Mouse (Mus musculus) heart, adult 10 weeks (tissue): Measurements from ENCODE around the gene Gm12888. TPM values are rescaled to one million over a fixed set of nuclear protein-coding genes. Genes with fewer than 3 reads are reported as not detected.

Experiments used
- polyA plus RNA-seq: library from polyadenylated mRNA; stranded (reverse); fragments of 350-450 nt; fragmentation: Illumina TruSeq; extraction: RNeasy Lipid Tissue Mini Kit (QIAGEN cat#74804); gene quantifications from one replicate; pipeline ENCODE4 v1.2.3, GENCODE M21; 2014; ENCODE audit warnings: low read depth, low replicate concordance

The Gm12888 gene
- not detected for polyA plus RNA-seq

DNA sequence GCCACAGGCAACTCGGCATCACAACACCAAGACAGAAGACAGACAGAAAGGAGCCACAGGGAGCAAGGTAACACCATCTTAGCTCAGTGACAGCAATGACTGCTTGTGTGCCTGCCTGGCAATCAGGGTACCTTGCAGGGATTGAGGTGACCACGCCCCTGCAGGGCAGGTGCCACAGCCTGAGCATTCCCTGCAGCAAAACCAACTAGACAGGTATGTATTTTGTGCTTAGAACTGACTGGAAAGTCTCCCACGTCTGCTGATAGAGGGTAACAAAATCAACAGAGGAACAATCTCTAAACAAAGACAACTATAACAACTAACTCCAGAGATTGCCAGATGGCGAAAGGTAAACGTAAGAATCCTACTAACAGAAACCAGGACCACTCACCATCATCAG, at the start of gene Gm12888:
Gene Gm12888 (minus strand): TSS at position 101 of the 400 bp plus-strand sequence.

Other genes starting within 250 kb of the Gm12888 start
- 32.3 TPM for gene Zmpste24, start 226.7 kb downstream of the Gm12888 start, polyA plus RNA-seq
- gene Tmco2, start 215.7 kb downstream of the Gm12888 start, polyA plus RNA-seq, result not detected
- 7.5 TPM for gene Rlf, start 109.8 kb downstream of the Gm12888 start, polyA plus RNA-seq
- not detected for gene Gm12886, start 98.2 kb upstream of the Gm12888 start, polyA plus RNA-seq